Mouse (Mus musculus): Measurements from ENCODE around the gene Rnf169.
"Not testable (repeated sequence)": the region's sequence is repeated elsewhere in the genome, so short reads cannot be mapped to it uniquely, and the experiment has no call there.

The Rnf169 gene

GRCm38 (mm10) chr7:99946356-99946755 is 33.9 kb downstream of the Rnf169 start:
- no peak for DNase-seq (ENCODE audit: low spot score)

GRCm38 (mm10) chr7:99945939-99946338 is 34.3 kb downstream of the Rnf169 start:
- DNase-seq (ENCODE audit: low spot score), result no peak

GRCm38 (mm10) chr7:99945012-99945411 is 35.2 kb downstream of the Rnf169 start:
- DNase-seq (ENCODE audit: low spot score), result not testable (repeated sequence)

GRCm38 (mm10) chr7:99944520-99944919 is 35.7 kb downstream of the Rnf169 start:
- no peak for DNase-seq (ENCODE audit: low spot score)

GRCm38 (mm10) chr7:99940669-99941068 is 39.6 kb downstream of the Rnf169 start:
- DNase-seq (ENCODE audit: low spot score), result no peak

GRCm38 (mm10) chr7:99935758-99936157 is 44.5 kb downstream of the Rnf169 start:
- DNase-seq (ENCODE audit: low spot score), result no peak

- no peak for DNase-seq (ENCODE audit: low spot score)
Measured at GRCm38 (mm10) chr7:99926916-99927714, 53.1 kb downstream of the Rnf169 start.

- no peak for DNase-seq (ENCODE audit: low spot score)
Measured at GRCm38 (mm10) chr7:99920416-99920815, 59.8 kb downstream of the Rnf169 start.

GRCm38 (mm10) chr7:99919971-99920370 is 60.3 kb downstream of the Rnf169 start:
- DNase-seq (ENCODE audit: low spot score), result no peak

GRCm38 (mm10) chr7:99919164-99919563 is 61.1 kb downstream of the Rnf169 start:
- no peak for DNase-seq (ENCODE audit: low spot score)

- DNase-seq (ENCODE audit: low spot score), result no peak
Measured at GRCm38 (mm10) chr7:99917320-99917844, 62.9 kb downstream of the Rnf169 start.

GRCm38 (mm10) chr7:99916741-99917319 is 63.4 kb downstream of the Rnf169 start:
- DNase-seq (ENCODE audit: low spot score), result no peak

- DNase-seq (ENCODE audit: low spot score), result no peak
Measured at GRCm38 (mm10) chr7:99915511-99915910, 64.7 kb downstream of the Rnf169 start.

- no peak for DNase-seq (ENCODE audit: low spot score)
Measured at GRCm38 (mm10) chr7:99914316-99914715, 65.9 kb downstream of the Rnf169 start.

- DNase-seq (ENCODE audit: low spot score), result no peak
Measured at GRCm38 (mm10) chr7:99911038-99911437, 69.2 kb downstream of the Rnf169 start.

GRCm38 (mm10) chr7:99907463-99907862 is 72.8 kb downstream of the Rnf169 start:
- no peak for DNase-seq (ENCODE audit: low spot score)

GRCm38 (mm10) chr7:99906346-99906745 is 73.9 kb downstream of the Rnf169 start:
- DNase-seq (ENCODE audit: low spot score), result no peak

GRCm38 (mm10) chr7:99904421-99905005 is 75.7 kb downstream of the Rnf169 start:
- DNase-seq (ENCODE audit: low spot score), result no peak

GRCm38 (mm10) chr7:99902918-99903665 is 77.2 kb downstream of the Rnf169 start:
- DNase-seq (ENCODE audit: low spot score), result no peak

GRCm38 (mm10) chr7:99902208-99902607 is 78.0 kb downstream of the Rnf169 start:
- no peak for DNase-seq (ENCODE audit: low spot score)

- no peak for DNase-seq (ENCODE audit: low spot score)
Measured at GRCm38 (mm10) chr7:99896905-99897304, 83.3 kb downstream of the Rnf169 start.

- no peak for DNase-seq (ENCODE audit: low spot score)
Measured at GRCm38 (mm10) chr7:99894478-99894877, 85.8 kb downstream of the Rnf169 start.
